ENCODE assay signal across 28 mouse cellular contexts in the genomic region with DNA sequence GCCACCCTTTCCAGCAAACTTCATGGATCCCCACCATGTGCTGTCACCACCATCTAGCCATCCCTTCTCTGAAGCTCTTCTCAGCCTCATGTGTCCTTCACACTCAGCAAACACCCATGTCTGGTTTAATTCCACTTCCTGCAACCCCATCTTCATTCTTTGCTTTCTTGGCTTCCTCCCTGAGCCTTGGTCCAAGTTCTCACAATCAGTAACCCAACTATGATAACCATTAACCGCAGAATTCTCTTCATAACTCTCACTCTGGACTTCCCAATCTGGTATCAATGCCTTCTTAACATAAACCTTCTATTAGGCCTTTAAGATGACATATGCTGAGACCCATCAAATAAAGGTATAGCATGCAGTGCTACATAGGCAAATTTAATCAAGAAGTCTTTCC.
"Had no signal": no experiment of that assay in that cellular context is flagged by ENCODE, and none has a peak within 500 bp of the region (broad histone marks: within the 10 kb centered on the region; RNA-seq: fewer than 3 reads in every experiment).

No protein-coding gene starts in this region.

- H3K4me3 ChIP-seq: embryonic facial prominence, embryonic 10.5 days; embryonic facial prominence, embryonic 12.5 days; embryonic facial prominence, embryonic 13.5 days; embryonic facial prominence, embryonic 15.5 days; erythroblast, embryonic 14.5 days; forebrain, embryonic 10.5 days; forebrain, embryonic 12.5 days; forebrain, embryonic 13.5 days; forebrain, embryonic 15.5 days; gastrocnemius, adult 2 months had no signal

- H3K9ac ChIP-seq: embryonic facial prominence, embryonic 12.5 days; embryonic facial prominence, embryonic 13.5 days; embryonic facial prominence, embryonic 15.5 days; forebrain, embryonic 12.5 days; forebrain, embryonic 13.5 days; forebrain, embryonic 15.5 days; forebrain, postnatal 0 days had no signal

- DNase-seq: cerebellum, adult 18-20 months; cerebellum, adult 2 months; cerebellum, adult 8-10 months; cerebellum, adult 9-10 months; cerebellum, adult 9-11 months; cerebellum, postnatal 10 days; cerebellum, postnatal 14 days; cerebellum, postnatal 25 days; cerebellum, postnatal 36 days; embryo, embryonic 11 days; forebrain, postnatal 0 days; gastrocnemius, adult 2 months; gastrocnemius, postnatal 10 days; gastrocnemius, postnatal 14 days; gastrocnemius, postnatal 25 days; gastrocnemius, postnatal 36 days; heart, adult 11 months had no signal

- H3K27ac ChIP-seq: embryonic facial prominence, embryonic 10.5 days; embryonic facial prominence, embryonic 12.5 days; embryonic facial prominence, embryonic 13.5 days; embryonic facial prominence, embryonic 15.5 days; forebrain, embryonic 10.5 days; forebrain, embryonic 12.5 days; forebrain, embryonic 13.5 days; forebrain, embryonic 15.5 days; gastrocnemius, adult 2 months had no signal

- H3K36me3 ChIP-seq: embryonic facial prominence, embryonic 10.5 days; embryonic facial prominence, embryonic 12.5 days; embryonic facial prominence, embryonic 13.5 days; embryonic facial prominence, embryonic 15.5 days; forebrain, embryonic 10.5 days; forebrain, embryonic 12.5 days; forebrain, embryonic 15.5 days had no signal

- H3K9me3 ChIP-seq: embryonic facial prominence, embryonic 10.5 days; embryonic facial prominence, embryonic 12.5 days; embryonic facial prominence, embryonic 13.5 days; embryonic facial prominence, embryonic 15.5 days; forebrain, embryonic 10.5 days; forebrain, embryonic 12.5 days; forebrain, embryonic 13.5 days; forebrain, embryonic 15.5 days had no signal

- ATAC-seq: forebrain, embryonic 13.5 days; forebrain, embryonic 14.5 days; forebrain, embryonic 15.5 days; forebrain, embryonic 16.5 days; forebrain, postnatal 0 days had no signal

- H3K27me3 ChIP-seq: embryonic facial prominence, embryonic 12.5 days; embryonic facial prominence, embryonic 13.5 days; embryonic facial prominence, embryonic 15.5 days; forebrain, embryonic 12.5 days; forebrain, embryonic 13.5 days; forebrain, embryonic 15.5 days had no signal

- H3K4me2 ChIP-seq: embryonic facial prominence, embryonic 12.5 days; embryonic facial prominence, embryonic 13.5 days; embryonic facial prominence, embryonic 15.5 days; forebrain, embryonic 12.5 days; forebrain, embryonic 13.5 days; forebrain, embryonic 15.5 days had no signal
